Mouse (Mus musculus) small intestine, adult 2 months (tissue): ENCODE results near the gene Cnnm2.

Experiments
- CTCF ChIP-seq: fragments of 200-500 bp; IDR thresholded peaks from 2 replicates; pipeline ENCODE4 v1.5.1; 2012; ENCODE audit warnings: low read depth, mild to moderate bottlenecking, control low read depth, inconsistent platforms, low read length, moderate library complexity, mixed read lengths; ENCODE audit not compliant: insufficient replicate concordance, insufficient read length; ENCODE audit errors: extremely low read depth
- POLR2A ChIP-seq: fragments of 200-500 bp; IDR thresholded peaks from 2 replicates; pipeline ENCODE4 v1.6.1; 2012; ENCODE audit warnings: low read depth, mild to moderate bottlenecking, control low read depth, inconsistent platforms, low read length, moderate library complexity

DNA sequence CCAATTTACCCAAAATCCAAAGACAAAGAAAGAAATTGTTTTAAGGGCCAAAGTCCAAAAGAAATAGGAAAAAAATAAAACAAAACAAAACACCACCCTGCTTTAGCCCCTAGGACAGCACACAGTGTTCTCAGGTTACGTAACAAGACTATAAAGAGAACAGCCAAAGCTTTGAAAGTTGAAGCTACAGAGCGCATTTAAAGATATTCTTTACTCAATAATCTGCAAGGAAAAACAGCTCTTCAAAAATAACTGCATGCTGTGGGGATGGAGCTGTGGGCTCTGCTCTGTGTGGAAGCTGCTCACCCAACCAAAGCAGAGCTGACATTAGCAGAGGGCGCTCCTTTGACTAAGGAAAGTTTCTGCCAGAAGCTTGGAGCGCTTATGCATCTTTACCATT, 147.6 kb downstream of the Cnnm2 start:
- TF ChIP-seq POLR2A (no peak), CTCF (no peak)
